ENCODE assay signal across 8 mouse cellular contexts in genomic region chr5:106459120-106459641, GRCm38 (mm10). TPM values are rescaled to one million over a fixed set of nuclear protein-coding genes. Genes with fewer than 3 reads are reported as not detected.
DNase-seq lines count a peak whose midpoint lies in the region; ATAC-seq and TF ChIP-seq lines count a peak whose summit lies in the region.

No protein-coding gene starts in this region.

- ATAC-seq in hindbrain, embryonic 12.5 days (ENCODE audit: low FRiP score), result no peak
- ATAC-seq in midbrain, postnatal 0 days (ENCODE audit: low FRiP score), result no peak
- ATAC-seq in inflammation-experienced regulatory T-cells, adult 6 months, result no peak

- WGBS in hindbrain, embryonic 12.5 days, result under 1% methylated on average over 31 of the region's 31 CpGs
- WGBS in midbrain, postnatal 0 days, result 1% methylated on average over 30 of the region's 31 CpGs

- no peak for TF ChIP-seq CTCF in midbrain, postnatal 0 days (IDR thresholded peaks at IDR 0.05)

- H3K36me3 ChIP-seq in hindbrain, embryonic 12.5 days, result no peaks in the 10 kb centered on the region
- H3K36me3 ChIP-seq in midbrain, postnatal 0 days (ENCODE audit: insufficient read depth, low read length), result no peaks in the 10 kb centered on the region

- peaks cover 27% of the 10 kb centered on the region for H3K4me1 ChIP-seq in hindbrain, embryonic 12.5 days
- H3K4me1 ChIP-seq in midbrain, postnatal 0 days (ENCODE audit: insufficient read depth, low read length), result no peaks in the 10 kb centered on the region

- no peak overlapping the region for H3K27ac ChIP-seq in hindbrain, embryonic 12.5 days
- 0 out of 2 replicates have a peak overlapping the region, but pooled peaks have one; percentile 21 for H3K27ac ChIP-seq in midbrain, postnatal 0 days (ENCODE audit: low read depth, low read length)

- peak; percentile 11 for DNase-seq in kidney, adult 18-20 months
- DNase-seq in kidney, postnatal 10 days, result no peak
- DNase-seq in cerebellum, adult 9-11 months, result peak; percentile 76
- DNase-seq in midbrain, postnatal 0 days (ENCODE audit: low spot score), result no peak
- DNase-seq in Muller cell, postnatal 12 days (ENCODE audit: inconsistent ontology term), result no peak
- DNase-seq in adrenal gland, postnatal 14 days, result no peak

- H3K27me3 ChIP-seq in hindbrain, embryonic 12.5 days, result peaks cover 91% of the 10 kb centered on the region
- H3K27me3 ChIP-seq in midbrain, postnatal 0 days (ENCODE audit: insufficient read depth, low read length), result peaks cover 29% of the 10 kb centered on the region

- peak overlapping the region; percentile 47 for H3K4me3 ChIP-seq in hindbrain, embryonic 12.5 days
- peak overlapping the region; percentile 46 for H3K4me3 ChIP-seq in midbrain, postnatal 0 days (ENCODE audit: low read depth, low read length)

- no peaks in the 10 kb centered on the region for H3K9me3 ChIP-seq in hindbrain, embryonic 12.5 days (replicated peaks)
- H3K9me3 ChIP-seq in midbrain, postnatal 0 days (ENCODE audit: low read length), result no peaks in the 10 kb centered on the region

- no peak overlapping the region for H3K9ac ChIP-seq in hindbrain, embryonic 12.5 days
- no peak overlapping the region for H3K9ac ChIP-seq in midbrain, postnatal 0 days (replicated peaks; ENCODE audit: low read length, poor library complexity, severe bottlenecking)

- H3K4me2 ChIP-seq in hindbrain, embryonic 12.5 days (replicated peaks), result peak overlapping the region; percentile 82
- H3K4me2 ChIP-seq in midbrain, postnatal 0 days (ENCODE audit: low read depth, low read length, poor library complexity, severe bottlenecking), result peak overlapping the region; percentile 51

RNA-seq across cellular contexts. Expression of gene Barhl2, which starts 1.2 kb away (rescaled TPM):
- polyA plus RNA-seq in hindbrain, embryonic 12.5 days (2016; fragmentation: Nextera tagmentation; extraction: Ambion mirVana), result 1.3 and 1.4 TPM in 2 replicates
- 27.6 and 28.0 TPM in 2 replicates for total RNA-seq in midbrain, postnatal 0 days (2014; rRNA removed)
- polyA plus RNA-seq in midbrain, postnatal 0 days (2015; fragmentation: Nextera tagmentation; extraction: Ambion mirVana), result 5.7 and 6.5 TPM in 2 replicates
- not detected in 2 replicates for total RNA-seq in adrenal gland, postnatal 14 days (2021)
- not detected for polyA plus RNA-seq in inflammation-experienced regulatory T-cells, adult 6 months (2017; shearing (Covaris generic))

Comparison
In these comparisons a context has a peak if more than half of its experiments do, and no peak if none do; other contexts are left out.
1. DNase-seq: peak in kidney, adult 18-20 months (single experiment) and cerebellum, adult 9-11 months (single experiment); none in kidney, postnatal 10 days (single experiment), midbrain, postnatal 0 days (single experiment), Muller cell, postnatal 12 days (single experiment) and adrenal gland, postnatal 14 days (single experiment).